Mouse (Mus musculus): ENCODE results near the gene Eea1. TPM values are rescaled to one million over a fixed set of nuclear protein-coding genes. Genes with fewer than 3 reads are reported as not detected.
"Not testable (repeated sequence)": the region's sequence is repeated elsewhere in the genome, so short reads cannot be mapped to it uniquely, and the experiment has no call there.

The Eea1 gene
- total RNA-seq, 2 experiments from 2014 or later, result 34.3 to 37.1 TPM

GRCm38 (mm10) chr10:96035951-96036350 is 95.5 kb downstream of the Eea1 start:
- no peak for DNase-seq
- intact Hi-C loops (cut with DNase I), result no loop called here

GRCm38 (mm10) chr10:96044216-96044615 is 103.8 kb downstream of the Eea1 start:
- intact Hi-C loops (cut with DNase I), result no loop called here
- no peak for DNase-seq

DNA sequence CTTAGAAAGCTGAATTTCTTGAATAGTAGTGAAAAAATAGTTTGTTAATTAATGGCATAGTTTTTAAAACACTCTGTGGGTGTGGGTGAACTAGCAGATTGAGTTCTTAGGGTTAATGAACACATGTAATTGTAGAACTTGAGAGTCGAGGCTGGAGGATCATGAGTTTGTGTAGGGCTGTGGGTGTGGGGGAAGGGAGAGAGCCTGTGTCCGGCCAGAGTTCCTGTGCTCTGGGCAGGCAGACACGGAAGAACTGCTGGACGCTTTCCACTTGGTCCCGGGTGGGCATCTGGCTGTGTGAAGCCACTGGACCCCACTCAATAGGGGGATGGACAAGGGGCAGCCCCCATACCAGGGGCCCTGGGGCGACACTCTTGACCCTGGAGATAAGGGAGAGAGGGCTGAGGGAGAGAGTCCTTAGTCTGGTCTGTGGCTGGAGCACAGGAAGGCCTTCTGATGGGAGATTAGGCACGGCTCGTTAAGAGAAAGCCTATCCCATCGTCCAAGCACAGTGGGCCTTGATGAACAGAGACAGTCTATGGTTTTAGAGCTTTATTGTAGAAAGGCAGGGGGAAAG is 107.6 kb downstream of the Eea1 start:
- intact Hi-C loops (cut with DNase I), result no loop called here
- DNase-seq, result no peak

- intact Hi-C loops (cut with DNase I), result no loop called here
- peak; percentile 20 to 24 for DNase-seq
Observed at GRCm38 (mm10) chr10:96048550-96048949, 108.1 kb downstream of the Eea1 start.

- intact Hi-C loops (cut with DNase I), result no loop called here
Observed at GRCm38 (mm10) chr10:96067347-96067746, 126.9 kb downstream of the Eea1 start.

DNA sequence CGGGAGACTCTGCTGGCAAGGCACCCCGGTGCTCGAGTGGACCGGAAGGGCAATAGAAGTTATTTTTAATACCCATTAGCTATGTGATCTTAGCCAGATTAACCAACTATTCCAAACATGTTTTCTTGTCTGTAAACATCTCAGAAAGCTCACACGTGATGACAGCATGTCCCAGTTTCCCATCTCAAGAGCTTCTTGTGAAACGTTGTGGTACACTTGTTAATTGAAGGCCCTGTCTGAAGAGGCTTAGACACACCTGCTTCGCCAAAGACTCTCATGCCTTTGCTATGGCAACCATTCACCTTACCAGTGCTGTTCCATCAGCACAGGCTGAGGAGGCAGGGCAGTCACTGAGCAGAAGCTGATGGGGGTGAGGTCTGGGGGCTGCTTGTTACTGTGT is 133.9 kb downstream of the Eea1 start:
- no peak for DNase-seq
- intact Hi-C loops (cut with DNase I), result no loop called here

More at GRCm38 (mm10) chr10:96067347-96067746, 126.9 kb downstream of the Eea1 start:
- DNase-seq, result no peak

DNA sequence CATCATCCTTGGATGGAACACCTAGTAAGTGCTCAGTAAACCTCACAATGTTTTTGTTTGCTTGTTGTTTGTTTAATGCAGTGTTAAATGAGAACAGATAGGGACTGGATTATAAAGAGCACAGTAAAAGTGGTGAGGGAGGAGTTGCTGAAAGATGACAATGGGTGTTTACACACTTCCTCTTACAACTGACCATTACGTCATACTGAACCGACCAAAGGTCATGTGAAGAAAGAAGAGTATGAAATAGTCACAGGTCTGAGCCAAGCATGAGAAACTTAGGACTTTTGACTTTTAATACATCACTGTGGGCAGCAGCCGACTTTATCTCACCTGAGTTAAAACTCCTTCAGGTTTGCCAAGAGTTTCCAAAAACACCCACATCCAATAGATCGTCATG is 135.0 kb downstream of the Eea1 start:
- intact Hi-C loops (cut with DNase I), result no loop called here
- DNase-seq, result no peak

GRCm38 (mm10) chr10:96075880-96076279 is 135.4 kb downstream of the Eea1 start:
- intact Hi-C loops (cut with DNase I), result no loop called here
- DNase-seq, result peak; percentile 24 to 42

- no peak for DNase-seq
- intact Hi-C loops (cut with DNase I), result no loop called here
Observed at GRCm38 (mm10) chr10:96076461-96076860, 136.0 kb downstream of the Eea1 start.

- DNase-seq; intact Hi-C loops (cut with DNase I): not testable (repeated sequence)
Observed at GRCm38 (mm10) chr10:96077480-96078066, 137.1 kb downstream of the Eea1 start.

DNA sequence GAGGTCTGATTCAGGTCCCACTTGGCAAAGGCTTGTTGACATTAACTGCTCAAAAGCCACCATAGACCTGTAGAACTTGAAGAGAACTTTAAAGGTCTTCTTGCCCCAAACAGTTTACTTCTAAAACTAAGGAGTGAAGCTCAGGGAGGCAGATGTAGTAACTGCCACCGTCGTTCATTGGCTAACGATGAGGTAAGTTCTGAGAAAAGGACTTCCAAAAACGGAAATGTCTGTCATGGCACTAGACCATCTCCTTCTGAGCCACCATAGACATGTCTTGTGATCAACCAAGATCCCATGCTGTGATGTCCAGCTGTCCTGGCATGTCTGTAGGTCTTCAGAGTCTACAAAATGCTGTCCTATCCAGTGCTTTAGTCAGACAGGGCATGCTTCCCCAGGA is 139.4 kb downstream of the Eea1 start:
- intact Hi-C loops (cut with DNase I), result no loop called here
- DNase-seq, result no peak

DNA sequence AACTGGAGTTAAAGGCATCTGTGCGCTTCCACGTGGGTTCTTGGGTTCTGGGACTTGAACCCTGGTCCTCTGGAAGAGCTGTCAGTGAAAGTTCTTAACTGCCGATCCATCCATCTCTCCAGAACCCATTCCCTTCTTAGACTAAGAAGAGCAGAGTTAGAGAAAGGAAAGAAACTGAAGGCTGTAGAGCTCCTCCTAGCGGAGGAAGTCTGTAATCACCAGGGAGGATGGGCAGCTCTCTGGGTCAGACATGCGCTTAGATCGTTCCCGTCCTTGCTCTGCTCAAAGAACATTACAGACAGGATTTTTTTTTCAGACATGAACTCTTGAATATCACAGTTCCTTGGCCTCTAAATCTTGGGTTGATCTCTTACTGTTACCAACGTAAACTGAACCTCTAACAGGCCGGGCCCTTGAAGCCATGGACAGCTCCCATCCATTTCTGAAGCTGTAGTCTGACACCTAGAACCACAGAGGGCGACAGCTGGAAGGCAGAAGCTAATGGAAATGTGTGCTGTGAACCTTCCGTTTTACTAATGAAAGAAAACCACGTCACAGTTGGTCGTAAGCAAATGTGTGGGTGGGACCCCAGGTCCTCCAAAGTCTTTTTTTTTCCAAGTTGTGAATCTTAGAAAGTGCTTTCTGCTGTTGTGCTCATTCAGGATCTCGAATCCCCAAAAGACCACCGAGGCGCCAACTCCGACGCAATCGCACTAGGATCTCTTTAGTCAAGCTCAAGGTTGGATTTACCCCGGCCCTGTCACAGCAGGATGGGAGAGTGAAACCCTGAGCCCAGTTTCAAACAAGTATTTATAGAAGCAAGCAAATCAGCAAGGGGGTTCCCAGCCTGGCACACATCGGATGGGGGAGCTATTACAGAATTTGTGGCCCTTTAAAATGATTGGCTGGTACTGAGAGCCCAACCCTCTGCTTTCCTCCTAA is 140.3 kb downstream of the Eea1 start:
- intact Hi-C loops (cut with DNase I), result no loop called here
- DNase-seq, result peak; percentile 23 to 45

GRCm38 (mm10) chr10:96082203-96082602 is 141.8 kb downstream of the Eea1 start:
- DNase-seq, result no peak
- intact Hi-C loops (cut with DNase I), result no loop called here

GRCm38 (mm10) chr10:96089744-96090143 is 149.3 kb downstream of the Eea1 start:
- DNase-seq, result no peak
- intact Hi-C loops (cut with DNase I), result no loop called here

DNA sequence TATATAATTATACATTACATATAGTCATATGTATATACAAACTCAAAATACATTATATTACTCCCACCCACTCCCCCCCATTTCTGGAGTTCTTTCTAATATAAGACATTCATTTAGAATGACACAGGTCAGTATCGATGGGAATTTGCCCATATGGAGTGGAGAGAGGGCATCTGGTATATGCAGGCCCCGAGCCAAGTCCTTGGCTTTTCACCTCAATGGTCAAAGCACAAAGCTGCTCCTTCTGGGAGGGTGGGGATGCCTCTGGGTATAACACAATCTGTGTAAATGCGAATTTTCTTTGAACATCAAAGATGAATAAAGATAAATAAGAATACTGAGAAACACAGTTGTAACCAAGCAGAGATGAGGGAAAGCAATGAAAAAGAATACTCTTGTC is 149.9 kb downstream of the Eea1 start:
- intact Hi-C loops (cut with DNase I), result no loop called here
- no peak for DNase-seq

- intact Hi-C loops (cut with DNase I), result no loop called here
- DNase-seq, result no peak
Observed at GRCm38 (mm10) chr10:96093890-96094531, 153.6 kb downstream of the Eea1 start.

GRCm38 (mm10) chr10:96094559-96094958 is 154.1 kb downstream of the Eea1 start:
- intact Hi-C loops (cut with DNase I), result no loop called here
- DNase-seq, result no peak

All from heart, postnatal 10 days (tissue).